Mouse (Mus musculus) left cerebral cortex, adult 9 months (tissue): ENCODE data around the gene Ctxn2.
"Not testable (repeated sequence)": the region's sequence is repeated elsewhere in the genome, so short reads cannot be mapped to it uniquely, and the experiment has no call there.

Experiments used
- DNase-seq, 2 experiments: peaks; one replicate each; pipeline ENCODE4 v3.0.0; 2022; ENCODE audit warnings: low spot score in 2 of 2

The Ctxn2 gene

DNA sequence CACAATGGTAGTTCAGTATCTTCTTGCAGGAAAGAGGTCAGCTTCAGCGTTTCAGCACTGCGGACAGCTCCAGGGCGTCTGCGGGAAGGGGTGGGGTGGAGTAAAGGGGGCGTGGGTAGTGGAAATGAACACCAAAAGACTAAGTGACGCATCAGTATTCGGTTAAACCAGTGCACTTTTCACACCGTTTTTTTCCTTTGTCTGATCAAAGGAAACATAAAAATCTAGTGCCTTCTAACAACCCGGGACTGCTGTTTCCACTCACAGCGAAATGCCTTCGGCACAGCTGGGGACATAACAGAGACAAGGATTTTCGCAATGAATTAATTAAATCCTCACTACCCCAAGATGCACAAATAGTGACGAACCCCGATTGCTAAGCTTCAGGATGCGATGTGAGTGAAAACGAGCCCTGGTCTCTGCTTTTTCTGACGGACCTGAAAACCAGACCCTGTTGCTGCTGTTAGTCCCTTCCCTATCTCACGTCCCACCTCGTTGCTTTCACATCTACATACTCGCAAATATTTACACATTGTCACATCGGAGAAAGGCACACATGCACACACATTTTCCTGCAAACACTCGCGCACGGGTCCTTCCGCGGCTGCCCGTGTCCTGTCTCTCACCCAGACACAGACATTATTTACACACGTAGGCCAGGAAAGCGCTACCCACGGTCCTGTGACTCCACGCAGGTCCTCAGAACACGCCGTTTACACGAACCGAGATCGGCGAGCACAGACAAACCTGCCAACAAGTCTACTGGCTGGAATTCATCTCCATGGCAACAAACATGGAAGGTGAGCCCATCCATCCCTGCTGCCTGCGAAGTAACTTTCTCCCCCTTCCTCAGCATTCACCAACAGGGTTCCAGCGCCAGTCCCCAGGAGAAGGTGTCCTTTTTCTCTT, at the start of gene Ctxn2:
Gene Ctxn2, plus strand, starts transcription at position 790 of the 909 bp plus-strand sequence.
- peak in 1 of 2 experiments; percentile 63 for DNase-seq

DNA sequence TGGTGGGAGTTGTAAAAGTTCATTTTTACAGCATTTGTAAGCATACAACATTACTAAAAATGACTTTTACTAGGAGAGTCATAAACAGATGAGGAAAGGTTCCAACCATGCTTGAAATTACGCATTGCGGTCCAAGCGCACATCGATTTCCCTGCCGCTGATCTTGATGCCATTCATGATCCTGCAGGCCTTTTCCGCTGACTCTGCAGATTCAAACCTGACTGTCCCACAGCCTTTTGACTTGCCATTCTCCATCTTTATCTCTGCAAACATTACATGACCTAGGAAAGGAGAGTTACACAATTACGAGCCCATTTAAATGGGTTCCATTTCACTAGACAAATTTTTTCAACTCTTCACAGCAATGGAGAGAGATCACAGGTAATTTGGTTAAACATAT, 47.7 kb upstream of the Ctxn2 start:
- no peak for DNase-seq

DNA sequence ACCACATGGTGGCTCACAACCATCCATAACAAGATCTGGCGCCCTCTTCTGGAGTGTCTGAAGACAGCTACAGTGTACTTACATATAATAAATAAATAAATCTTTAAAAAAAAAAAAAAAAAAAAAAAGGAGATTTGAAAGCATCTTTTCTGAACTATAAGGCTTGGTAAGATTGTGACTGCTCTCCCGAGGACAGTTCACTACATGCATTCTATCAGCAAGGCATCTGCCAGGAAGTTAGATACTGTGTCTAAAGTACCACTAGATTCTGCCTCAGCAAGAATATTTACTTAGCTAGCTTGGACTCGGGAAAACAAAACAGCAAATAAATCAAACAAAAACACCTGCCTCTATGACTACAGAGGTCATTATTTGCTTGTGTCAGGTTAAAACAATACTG, 44.4 kb upstream of the Ctxn2 start:
- DNase-seq = not testable (repeated sequence)

DNA sequence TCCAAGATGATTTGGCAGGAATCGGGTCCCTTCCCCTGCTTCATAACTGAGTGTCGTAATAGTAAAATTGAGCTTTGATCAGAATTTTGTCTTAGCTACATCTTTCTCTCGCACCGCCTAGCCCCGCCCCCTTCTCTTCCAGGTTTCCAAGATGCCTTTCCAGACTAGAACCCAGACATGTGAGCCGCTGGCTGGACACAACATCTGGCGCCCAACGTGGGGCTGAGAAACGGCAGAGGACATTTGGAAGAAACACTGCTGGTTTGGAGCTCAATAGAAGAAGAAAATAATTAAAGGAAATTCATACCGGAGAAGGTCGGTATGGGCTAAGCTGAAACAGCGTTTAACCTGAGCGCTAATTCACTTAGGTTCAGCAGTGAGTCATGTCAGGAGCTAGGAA, 32.0 kb upstream of the Ctxn2 start:
- DNase-seq = not testable (repeated sequence)

- not testable (repeated sequence) for DNase-seq
Observed at GRCm38 (mm10) chr2:125106536-125106935, 30.0 kb upstream of the Ctxn2 start.

DNA sequence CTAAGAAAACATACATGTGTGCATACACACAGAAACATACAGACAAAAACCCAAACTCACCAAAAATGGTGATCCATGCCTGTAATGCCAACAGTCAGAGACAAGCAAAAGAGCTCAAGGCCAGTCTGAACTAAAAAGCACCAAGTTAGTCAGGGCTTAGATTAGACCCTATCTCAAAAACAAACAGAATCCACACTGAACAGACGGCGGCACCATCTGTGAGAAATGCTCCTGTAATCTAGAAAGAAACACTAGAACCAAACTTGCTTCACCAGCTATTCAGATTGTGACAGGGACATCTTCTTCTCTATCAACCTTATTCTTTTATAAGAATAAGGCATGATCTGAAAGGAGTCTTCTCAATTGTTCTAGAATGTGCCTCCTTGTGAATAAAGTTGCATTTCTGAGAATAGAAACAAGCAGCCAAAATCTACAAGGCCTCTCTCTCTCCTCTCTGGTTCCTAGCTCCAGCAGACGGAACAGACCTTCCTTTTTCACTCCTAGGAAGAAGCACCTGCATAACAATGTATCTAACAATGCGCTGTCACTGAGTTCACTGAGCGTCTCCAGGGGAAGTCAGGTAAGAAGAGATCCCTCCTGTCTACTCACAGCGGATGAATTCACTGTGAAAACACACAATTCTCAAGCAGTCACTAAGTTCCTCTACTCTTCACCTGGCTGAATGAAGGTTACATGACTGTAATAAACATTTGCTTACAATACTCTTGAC, 16.9 kb upstream of the Ctxn2 start:
- peak in 1 of 2 experiments; percentile 50 for DNase-seq

GRCm38 (mm10) chr2:125122288-125122623, 14.2 kb upstream of the Ctxn2 start:
- no peak for DNase-seq

DNA sequence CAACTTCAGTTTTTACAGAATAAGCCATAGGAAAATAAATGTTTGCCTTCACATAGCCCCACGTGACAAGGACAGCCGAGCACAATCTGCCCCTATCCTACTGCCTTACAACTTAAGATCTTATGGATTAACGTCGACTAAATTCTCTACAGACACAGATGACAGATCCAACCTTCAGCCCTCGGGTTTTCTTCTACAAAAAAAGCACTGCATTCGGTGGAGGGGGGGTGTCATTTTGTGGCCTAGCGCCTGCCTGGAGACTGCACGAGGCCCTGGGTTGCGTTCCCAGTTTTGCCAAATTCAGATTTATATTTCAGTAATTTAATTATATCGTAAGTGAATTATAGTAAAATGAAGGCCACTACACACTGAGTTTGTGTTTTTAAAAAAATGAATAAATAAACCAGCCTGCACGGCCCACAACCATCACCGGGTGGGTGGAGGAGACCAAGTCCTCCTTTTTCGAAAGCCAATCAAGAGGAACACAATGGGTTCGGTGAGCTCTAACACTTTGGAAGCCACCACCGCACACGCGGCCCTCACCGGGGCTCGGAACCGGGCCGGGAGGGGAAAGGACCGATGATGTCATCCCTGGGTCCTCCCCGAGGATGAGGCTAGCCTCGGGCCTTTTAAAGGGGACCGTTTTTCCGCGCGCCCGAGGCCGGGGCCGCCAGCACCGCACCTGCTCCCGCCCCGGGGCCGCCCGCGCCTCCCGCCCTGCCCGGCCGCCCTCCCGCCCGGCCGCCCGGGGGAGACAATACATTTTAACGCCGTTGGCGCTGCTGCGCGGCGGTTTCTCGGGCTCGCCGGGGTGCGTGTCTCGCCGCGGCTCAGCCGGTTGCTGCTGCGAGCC, 13.6 kb upstream of the Ctxn2 start:
- peak in 1 of 2 experiments; percentile 48 for DNase-seq

DNA sequence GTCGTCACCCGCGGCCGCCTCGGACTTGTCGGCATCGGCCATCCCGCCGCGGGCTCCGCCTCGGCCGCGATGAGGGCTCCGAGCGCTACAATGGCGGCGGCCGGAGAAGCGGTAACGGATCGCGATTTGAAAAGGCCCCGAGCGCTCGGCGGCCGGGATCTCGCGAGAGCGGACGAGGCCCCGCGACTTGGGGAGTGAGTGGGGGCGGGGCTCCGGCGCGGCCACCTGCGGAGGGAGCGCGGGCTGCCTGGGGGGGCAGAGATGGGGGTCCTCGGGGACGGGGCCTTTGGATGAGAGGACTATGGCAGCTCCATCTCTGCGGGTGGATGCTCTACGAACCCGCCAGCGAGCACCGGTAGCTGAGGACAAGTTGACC, 13.0 kb upstream of the Ctxn2 start, which contains the start of gene Myef2:
Gene Myef2, minus strand, starts transcription at position 185 of the 376 bp plus-strand sequence.
- DNase-seq = peak in 1 of 2 experiments; percentile 71

GRCm38 (mm10) chr2:125125824-125126223, 10.7 kb upstream of the Ctxn2 start:
- DNase-seq = no peak

DNA sequence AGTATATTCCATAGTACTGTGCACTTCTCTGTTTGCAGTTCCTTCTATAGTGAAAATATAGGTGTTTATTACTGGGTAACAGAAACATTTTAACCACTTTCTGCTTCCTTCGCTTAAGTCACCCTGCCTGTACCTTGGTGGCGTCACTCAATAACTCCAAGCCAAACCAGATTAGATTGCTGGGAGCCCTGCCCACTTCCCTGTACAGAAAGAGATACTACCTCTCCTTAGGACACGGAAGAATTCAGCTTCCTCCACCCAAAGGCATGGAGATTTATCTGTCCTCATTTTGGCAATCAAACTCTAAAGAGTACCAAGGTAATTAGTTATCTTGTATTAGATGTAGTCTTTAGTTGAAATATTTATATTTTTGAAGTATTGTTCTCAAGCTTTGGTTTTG, 9.7 kb upstream of the Ctxn2 start:
- DNase-seq = no peak

DNA sequence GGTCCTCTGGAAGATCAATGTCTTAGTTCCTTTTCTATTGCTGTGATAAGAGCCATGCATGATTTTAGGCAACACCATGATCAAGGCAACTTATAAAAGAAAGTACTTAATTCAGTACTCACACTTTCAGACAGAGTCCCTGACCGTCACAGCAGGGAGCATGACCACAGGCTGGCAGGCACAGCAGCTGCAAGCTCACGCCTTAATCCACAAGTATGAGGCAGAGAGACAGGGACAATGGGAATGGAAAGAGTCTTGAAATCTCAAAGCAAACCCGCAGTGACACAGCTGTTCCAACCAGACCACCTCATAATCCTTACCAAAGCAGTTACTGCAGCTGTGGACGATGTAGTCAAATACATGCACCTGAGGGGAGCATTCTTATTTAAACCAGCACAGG, 2.4 kb upstream of the Ctxn2 start:
- no peak for DNase-seq

DNA sequence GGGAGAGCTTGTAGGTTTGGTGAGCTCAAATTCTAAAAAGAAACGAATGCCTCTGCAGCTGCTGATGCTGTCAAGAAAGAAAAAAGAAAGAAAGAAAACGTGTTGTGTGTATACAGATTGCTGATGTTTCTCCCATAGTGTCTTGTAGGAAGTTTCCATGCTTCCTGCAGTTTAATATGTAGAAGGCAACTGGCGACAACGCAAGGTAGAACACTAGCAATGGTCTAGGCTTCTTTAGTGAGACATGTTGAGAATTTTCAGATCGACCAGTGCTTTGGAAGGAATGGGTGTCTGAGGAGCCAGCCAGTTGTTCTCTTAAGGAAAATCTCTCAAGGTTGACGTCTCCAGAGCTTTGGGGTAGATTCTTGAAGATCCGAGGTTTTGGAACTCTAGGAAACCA, 354 bp downstream of the Ctxn2 start:
- DNase-seq = no peak

DNA sequence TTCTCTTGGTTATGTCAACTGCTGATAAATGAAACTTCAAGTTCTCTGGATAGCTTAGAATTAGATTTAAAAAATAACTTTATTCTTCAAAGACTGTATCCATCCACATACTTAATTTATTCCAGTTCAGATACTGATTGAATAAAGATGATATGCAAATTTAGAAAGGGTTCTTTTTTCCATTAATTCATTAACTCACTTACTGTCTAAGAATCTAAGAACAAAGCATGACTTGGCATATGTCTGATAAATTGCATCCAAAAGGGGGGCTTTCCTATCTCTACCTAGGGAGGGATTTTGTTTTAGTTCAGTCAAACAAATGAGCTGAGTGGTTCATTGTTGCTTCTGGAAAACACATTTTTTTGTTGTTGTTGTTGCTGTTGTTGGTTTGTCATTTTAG, 5.8 kb downstream of the Ctxn2 start:
- no peak for DNase-seq

- DNase-seq = no peak
Observed at GRCm38 (mm10) chr2:125152388-125152787, 15.9 kb downstream of the Ctxn2 start, which contains the start of gene Slc12a1. Gene Slc12a1, plus strand, starts transcription at chr2:125152505.

- no peak for DNase-seq
Observed at GRCm38 (mm10) chr2:125154294-125154693, 17.8 kb downstream of the Ctxn2 start.

DNA sequence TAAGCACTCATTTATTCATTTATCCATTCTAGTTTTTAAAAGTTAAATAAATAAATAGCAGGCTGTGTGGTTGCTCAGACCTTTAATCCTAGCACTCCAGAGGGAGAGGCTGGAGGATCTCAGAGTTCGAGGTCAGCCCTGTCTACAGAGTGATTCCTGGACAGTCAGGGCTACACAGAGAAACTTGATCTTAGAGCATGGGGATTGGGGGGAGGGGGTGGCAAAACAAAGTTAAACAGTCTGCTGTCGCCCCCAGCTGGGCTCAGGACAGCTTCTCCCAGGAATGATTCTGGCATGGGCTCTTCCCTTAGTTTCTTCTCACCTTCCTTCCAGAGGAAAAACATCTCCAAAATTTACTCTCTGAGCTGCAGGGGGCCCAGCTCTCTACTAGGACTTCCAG, 19.0 kb downstream of the Ctxn2 start:
- no peak for DNase-seq

- DNase-seq = no peak
Observed at GRCm38 (mm10) chr2:125162012-125162470, 25.5 kb downstream of the Ctxn2 start.

DNA sequence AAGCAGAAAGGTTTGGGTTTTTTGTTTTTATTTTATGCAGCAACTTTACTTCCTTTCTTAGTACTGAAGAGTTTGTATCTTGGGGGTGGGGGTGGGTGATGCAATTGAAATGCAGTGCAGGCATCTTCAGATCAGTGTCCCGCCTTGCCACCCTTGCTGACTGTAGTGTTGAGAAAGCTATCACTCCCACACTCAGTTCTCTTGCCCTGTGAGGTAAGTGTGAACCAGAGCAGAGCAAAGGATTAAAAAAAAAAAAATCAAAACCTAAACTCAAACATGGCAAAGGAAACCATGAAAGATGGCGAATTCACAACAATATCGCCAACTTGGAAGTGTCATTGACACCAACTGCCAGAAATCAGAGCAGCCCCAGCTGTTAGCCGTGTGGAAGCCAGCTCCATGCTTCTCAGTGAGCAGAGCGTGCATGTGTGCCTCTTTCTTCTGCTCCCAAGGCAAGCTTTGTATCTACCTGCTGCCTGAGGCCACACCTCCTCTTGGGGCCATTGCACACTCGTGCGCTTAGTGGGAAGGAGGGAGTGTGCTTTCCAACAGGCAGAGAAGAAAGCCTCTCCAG, 41.8 kb downstream of the Ctxn2 start:
- DNase-seq = peak; percentile 1 to 16

- DNase-seq = no peak
Observed at GRCm38 (mm10) chr2:125187904-125188303, 51.4 kb downstream of the Ctxn2 start.

- peak; percentile 7 to 68 for DNase-seq
Observed at GRCm38 (mm10) chr2:125189197-125189596, 52.7 kb downstream of the Ctxn2 start.
